Mouse (Mus musculus): ENCODE measurements around the gene Map2.

Map2 gene

GRCm38 (mm10) chr1:66175041-66175665 lies at the start of gene Map2:
Gene Map2 (plus strand): TSS chr1:66175273.
- Histone ChIP-seq H3K9me3 (ENCODE audit: low read length) (no peaks in the 10 kb centered on the region), H3K4me3 (replicated peaks; ENCODE audit: low read length) (peak within 1 kb of the TSS; percentile 88), H3K4me1 (replicated peaks; ENCODE audit: low read depth, low read length) (peaks cover 47% of the 10 kb centered on the region), H3K36me3 (ENCODE audit: insufficient read depth, low read length) (no peaks in the 10 kb centered on the region), H3K27me3 (ENCODE audit: insufficient read depth, low read length) (0 out of 2 replicates have a peak, but pooled peaks cover 3% of the 10 kb centered on the region)
- TF ChIP-seq CTCF (conservative IDR thresholded peaks at IDR 0.05; ENCODE audit: low read length) (no peak), NANOG (IDR thresholded peaks at IDR 0.05; ENCODE audit: borderline replicate concordance, low read length) (no peak), POU5F1 (IDR thresholded peaks at IDR 0.05; ENCODE audit: borderline replicate concordance, low read length) (no peak)

GRCm38 (mm10) chr1:66133014-66133413 lies 42.1 kb upstream of the Map2 start:
- Histone ChIP-seq H3K27me3 (ENCODE audit: insufficient read depth, low read length) (no peaks in the 10 kb centered on the region), H3K4me3 (replicated peaks; ENCODE audit: low read length) (no peak overlapping the region), H3K4me1 (replicated peaks; ENCODE audit: low read depth, low read length) (no peaks in the 10 kb centered on the region), H3K36me3 (ENCODE audit: insufficient read depth, low read length) (no peaks in the 10 kb centered on the region), H3K9me3 (ENCODE audit: low read length) (no peaks in the 10 kb centered on the region)
- TF ChIP-seq CTCF (conservative IDR thresholded peaks at IDR 0.05; ENCODE audit: low read length) (no peak), POU5F1 (IDR thresholded peaks at IDR 0.05; ENCODE audit: borderline replicate concordance, low read length) (no peak), NANOG (IDR thresholded peaks at IDR 0.05; ENCODE audit: borderline replicate concordance, low read length) (no peak)

GRCm38 (mm10) chr1:66135324-66135723 lies 39.7 kb upstream of the Map2 start:
- no peaks in the 10 kb centered on the region for H3K36me3 ChIP-seq (ENCODE audit: insufficient read depth, low read length)
- no peaks in the 10 kb centered on the region for H3K4me1 ChIP-seq (replicated peaks; ENCODE audit: low read depth, low read length)
- TF ChIP-seq CTCF (conservative IDR thresholded peaks at IDR 0.05; ENCODE audit: low read length) (no peak), NANOG (IDR thresholded peaks at IDR 0.05; ENCODE audit: borderline replicate concordance, low read length) (no peak), POU5F1 (IDR thresholded peaks at IDR 0.05; ENCODE audit: borderline replicate concordance, low read length) (no peak)
- no peak overlapping the region for H3K4me3 ChIP-seq (replicated peaks; ENCODE audit: low read length)
- H3K9me3 ChIP-seq (ENCODE audit: low read length), result no peaks in the 10 kb centered on the region
- no peaks in the 10 kb centered on the region for H3K27me3 ChIP-seq (ENCODE audit: insufficient read depth, low read length)

GRCm38 (mm10) chr1:66140686-66141085 lies 34.4 kb upstream of the Map2 start:
- no peaks in the 10 kb centered on the region for H3K4me1 ChIP-seq (replicated peaks; ENCODE audit: low read depth, low read length)
- H3K36me3 ChIP-seq (ENCODE audit: insufficient read depth, low read length), result no peaks in the 10 kb centered on the region
- H3K9me3 ChIP-seq (ENCODE audit: low read length), result no peaks in the 10 kb centered on the region
- no peak overlapping the region for H3K4me3 ChIP-seq (replicated peaks; ENCODE audit: low read length)
- TF ChIP-seq NANOG (IDR thresholded peaks at IDR 0.05; ENCODE audit: borderline replicate concordance, low read length), result no peak
- no peak for TF ChIP-seq POU5F1 (IDR thresholded peaks at IDR 0.05; ENCODE audit: borderline replicate concordance, low read length)
- no peak for TF ChIP-seq CTCF (conservative IDR thresholded peaks at IDR 0.05; ENCODE audit: low read length)
- H3K27me3 ChIP-seq (ENCODE audit: insufficient read depth, low read length), result no peaks in the 10 kb centered on the region

- Histone ChIP-seq H3K36me3 (ENCODE audit: insufficient read depth, low read length) (no peaks in the 10 kb centered on the region), H3K9me3 (ENCODE audit: low read length) (no peaks in the 10 kb centered on the region), H3K4me3 (replicated peaks; ENCODE audit: low read length) (no peak overlapping the region), H3K4me1 (replicated peaks; ENCODE audit: low read depth, low read length) (no peaks in the 10 kb centered on the region; the same call in 1 of the 2 replicates), H3K27me3 (ENCODE audit: insufficient read depth, low read length) (no peaks in the 10 kb centered on the region)
- no peak for TF ChIP-seq CTCF (conservative IDR thresholded peaks at IDR 0.05; ENCODE audit: low read length)
- TF ChIP-seq POU5F1 (IDR thresholded peaks at IDR 0.05; ENCODE audit: borderline replicate concordance, low read length), result no peak
- TF ChIP-seq NANOG (IDR thresholded peaks at IDR 0.05; ENCODE audit: borderline replicate concordance, low read length), result no peak
These were observed 29.9 kb upstream of the Map2 start for GRCm38 (mm10) chr1:66145180-66145579.

GRCm38 (mm10) chr1:66148825-66149514 lies 26.1 kb upstream of the Map2 start:
- TF ChIP-seq NANOG (IDR thresholded peaks at IDR 0.05; ENCODE audit: borderline replicate concordance, low read length) (no peak), POU5F1 (IDR thresholded peaks at IDR 0.05; ENCODE audit: borderline replicate concordance, low read length) (no peak), CTCF (conservative IDR thresholded peaks at IDR 0.05; ENCODE audit: low read length) (no peak)
- no peaks in the 10 kb centered on the region; the same call in 1 of the 2 replicates for H3K4me1 ChIP-seq (replicated peaks; ENCODE audit: low read depth, low read length)
- no peaks in the 10 kb centered on the region for H3K36me3 ChIP-seq (ENCODE audit: insufficient read depth, low read length)
- no peaks in the 10 kb centered on the region for H3K9me3 ChIP-seq (ENCODE audit: low read length)
- no peaks in the 10 kb centered on the region for H3K27me3 ChIP-seq (ENCODE audit: insufficient read depth, low read length)
- H3K4me3 ChIP-seq (replicated peaks; ENCODE audit: low read length), result no peak overlapping the region

GRCm38 (mm10) chr1:66150806-66151205 lies 24.3 kb upstream of the Map2 start:
- H3K4me1 ChIP-seq (replicated peaks; ENCODE audit: low read depth, low read length), result no peaks in the 10 kb centered on the region; the same call in 1 of the 2 replicates
- H3K9me3 ChIP-seq (ENCODE audit: low read length), result no peaks in the 10 kb centered on the region
- H3K27me3 ChIP-seq (ENCODE audit: insufficient read depth, low read length), result no peaks in the 10 kb centered on the region
- no peaks in the 10 kb centered on the region for H3K36me3 ChIP-seq (ENCODE audit: insufficient read depth, low read length)
- no peak overlapping the region for H3K4me3 ChIP-seq (replicated peaks; ENCODE audit: low read length)
- no peak for TF ChIP-seq NANOG (IDR thresholded peaks at IDR 0.05; ENCODE audit: borderline replicate concordance, low read length)
- TF ChIP-seq POU5F1 (IDR thresholded peaks at IDR 0.05; ENCODE audit: borderline replicate concordance, low read length), result no peak

GRCm38 (mm10) chr1:66157135-66157534 lies 17.9 kb upstream of the Map2 start:
- 0 out of 2 replicates have a peak, but pooled peaks cover 3% of the 10 kb centered on the region for H3K9me3 ChIP-seq (ENCODE audit: low read length)
- no peaks in the 10 kb centered on the region for H3K27me3 ChIP-seq (ENCODE audit: insufficient read depth, low read length)
- no peak for TF ChIP-seq POU5F1 (IDR thresholded peaks at IDR 0.05; ENCODE audit: borderline replicate concordance, low read length)
- TF ChIP-seq CTCF (conservative IDR thresholded peaks at IDR 0.05; ENCODE audit: low read length), result no peak
- no peak for TF ChIP-seq NANOG (IDR thresholded peaks at IDR 0.05; ENCODE audit: borderline replicate concordance, low read length)
- H3K4me3 ChIP-seq (replicated peaks; ENCODE audit: low read length), result no peak overlapping the region
- H3K36me3 ChIP-seq (ENCODE audit: insufficient read depth, low read length), result no peaks in the 10 kb centered on the region
- H3K4me1 ChIP-seq (replicated peaks; ENCODE audit: low read depth, low read length), result no peaks in the 10 kb centered on the region

Data from E14TG2a.4 (cell line).